Mouse (Mus musculus) E14TG2a.4 (cell line): ENCODE measurements around the gene Art3.

Experiments used
- H3K27me3 ChIP-seq: 2 replicates; pipeline ENCODE4 v1.6.1; 2014; ENCODE audit warnings: low read length, control low read depth; ENCODE audit not compliant: insufficient read depth
- H3K36me3 ChIP-seq: 2 replicates; pipeline ENCODE4 v1.6.1; 2014; ENCODE audit warnings: low read length, control low read depth; ENCODE audit not compliant: insufficient read depth
- H3K4me1 ChIP-seq: replicated peaks from 2 replicates; pipeline ENCODE4 v1.6.1; 2014; ENCODE audit warnings: low read depth, low read length, control low read depth
- H3K4me3 ChIP-seq: replicated peaks from 2 replicates; pipeline ENCODE4 v1.5.1; 2014; ENCODE audit warnings: mild to moderate bottlenecking, low read length
- H3K9me3 ChIP-seq: 2 replicates; pipeline ENCODE4 v1.6.1; 2014; ENCODE audit warnings: low read length, control low read depth
- CTCF ChIP-seq: conservative IDR thresholded peaks from 2 replicates; pipeline ENCODE4 v1.5.1; 2014; ENCODE audit warnings: low read length
- NANOG ChIP-seq: IDR thresholded peaks from 2 replicates; pipeline ENCODE4 v1.6.1; 2014; ENCODE audit warnings: borderline replicate concordance, low read length, mixed read lengths
- POU5F1 ChIP-seq: IDR thresholded peaks from 2 replicates; pipeline ENCODE4 v1.6.1; 2014; ENCODE audit warnings: low read length, borderline replicate concordance

Art3 gene

GRCm38 (mm10) chr5:92381550-92382348 lies 50.1 kb downstream of the Art3 start:
- H3K9me3 ChIP-seq: no peaks in the 10 kb centered on the region
- H3K4me1 ChIP-seq: peaks cover 15% of the 10 kb centered on the region
- no peaks in the 10 kb centered on the region for H3K36me3 ChIP-seq
- TF ChIP-seq CTCF (peak; percentile 65), NANOG (no peak)
- no peaks in the 10 kb centered on the region for H3K27me3 ChIP-seq
- H3K4me3 ChIP-seq: no peak overlapping the region

DNA sequence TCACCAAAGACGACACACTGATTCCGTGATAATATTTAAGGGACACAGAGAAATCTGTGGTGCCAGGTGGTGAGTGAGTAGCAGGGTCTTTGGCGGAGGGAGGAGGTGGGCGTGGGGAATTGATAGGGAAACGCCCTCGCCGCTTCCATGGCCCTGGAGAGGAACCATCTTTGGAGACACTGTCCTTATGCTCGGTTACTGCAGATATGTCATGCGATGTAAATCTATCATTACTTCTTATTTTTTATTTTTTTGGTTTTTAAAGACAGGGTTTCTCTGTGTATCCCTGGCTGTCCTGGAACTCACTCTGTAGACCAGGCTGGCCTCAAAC lies 50.7 kb downstream of the Art3 start:
- Histone ChIP-seq H3K4me3 (no peak overlapping the region), H3K4me1 (peaks cover 11% of the 10 kb centered on the region), H3K27me3 (peaks cover 2% of the 10 kb centered on the region; the same call in 1 of the 2 replicates), H3K9me3 (no peaks in the 10 kb centered on the region), H3K36me3 (no peaks in the 10 kb centered on the region)
- TF ChIP-seq POU5F1 (no peak), NANOG (no peak), CTCF (no peak)

DNA sequence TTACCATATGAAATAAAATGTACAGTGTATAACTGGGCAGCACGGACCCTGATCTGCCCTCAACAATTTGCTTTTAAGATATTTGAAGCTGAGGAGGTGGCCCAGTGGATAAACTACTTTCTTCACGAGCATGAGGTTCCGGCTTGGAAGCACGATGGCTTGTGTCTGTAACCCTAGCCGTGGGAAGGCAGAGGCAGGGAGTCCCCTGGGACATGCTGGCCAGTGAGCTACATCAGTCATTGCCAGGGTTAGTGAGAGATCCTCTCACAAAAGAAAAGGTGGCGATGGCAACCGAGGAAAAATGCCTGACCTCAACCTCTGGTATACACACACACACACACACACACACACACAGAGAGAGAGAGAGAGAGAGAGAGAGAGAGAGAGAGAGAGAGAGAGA lies 52.1 kb downstream of the Art3 start:
- Histone ChIP-seq H3K4me1 (peaks cover 11% of the 10 kb centered on the region), H3K4me3 (no peak overlapping the region), H3K27me3 (peaks cover 8% of the 10 kb centered on the region), H3K36me3 (no peaks in the 10 kb centered on the region), H3K9me3 (no peaks in the 10 kb centered on the region)
- no peak for TF ChIP-seq NANOG
- no peak for TF ChIP-seq CTCF
- no peak for TF ChIP-seq POU5F1

DNA sequence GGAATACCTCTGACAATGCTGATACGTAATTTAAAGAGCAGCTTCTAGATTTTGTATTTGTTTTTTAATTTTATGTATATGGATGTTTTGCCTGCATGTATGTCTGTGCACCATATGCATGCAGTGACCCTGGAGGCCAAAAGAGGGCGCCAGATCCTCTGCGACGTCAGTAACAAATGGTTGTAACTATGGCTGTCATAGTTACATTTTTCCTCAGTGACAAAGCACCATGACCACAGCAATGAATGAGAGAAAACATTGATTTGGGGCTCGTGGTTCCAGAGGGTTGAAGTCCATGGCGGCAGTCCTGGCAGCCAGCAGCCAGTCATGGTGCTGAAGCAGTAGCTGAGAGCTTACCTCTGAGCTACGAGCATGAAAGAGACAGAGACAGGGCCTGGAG lies 53.2 kb downstream of the Art3 start:
- H3K4me3 ChIP-seq: no peak overlapping the region
- no peaks in the 10 kb centered on the region for H3K9me3 ChIP-seq
- peaks cover 19% of the 10 kb centered on the region for H3K27me3 ChIP-seq
- TF ChIP-seq POU5F1: no peak
- TF ChIP-seq CTCF: peak; percentile 95
- TF ChIP-seq NANOG: no peak
- H3K4me1 ChIP-seq: peaks cover 11% of the 10 kb centered on the region
- H3K36me3 ChIP-seq: no peaks in the 10 kb centered on the region

DNA sequence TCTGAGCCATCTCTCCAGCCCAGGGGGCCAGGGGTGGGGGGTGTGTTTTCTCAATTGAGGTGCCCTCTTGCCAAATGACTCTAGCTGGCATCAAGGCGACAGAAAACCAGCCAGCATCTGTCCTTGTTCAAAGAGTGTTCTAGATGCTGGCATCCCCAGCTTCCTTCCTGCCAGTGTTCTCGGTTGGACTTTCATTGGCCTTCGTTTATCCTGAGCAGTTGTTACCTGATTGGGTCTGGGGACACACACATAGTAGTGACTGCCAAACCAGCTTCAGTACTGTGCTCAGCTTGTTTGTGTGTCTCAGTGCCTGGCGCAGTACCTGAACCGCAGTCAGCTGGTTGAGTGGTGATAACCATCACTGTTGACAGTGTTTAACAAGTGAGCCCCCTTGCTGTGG lies 54.5 kb downstream of the Art3 start:
- Histone ChIP-seq H3K27me3 (peaks cover 31% of the 10 kb centered on the region), H3K4me3 (no peak overlapping the region), H3K4me1 (peaks cover 14% of the 10 kb centered on the region), H3K36me3 (no peaks in the 10 kb centered on the region), H3K9me3 (no peaks in the 10 kb centered on the region)
- TF ChIP-seq POU5F1 (no peak), CTCF (no peak), NANOG (no peak)

DNA sequence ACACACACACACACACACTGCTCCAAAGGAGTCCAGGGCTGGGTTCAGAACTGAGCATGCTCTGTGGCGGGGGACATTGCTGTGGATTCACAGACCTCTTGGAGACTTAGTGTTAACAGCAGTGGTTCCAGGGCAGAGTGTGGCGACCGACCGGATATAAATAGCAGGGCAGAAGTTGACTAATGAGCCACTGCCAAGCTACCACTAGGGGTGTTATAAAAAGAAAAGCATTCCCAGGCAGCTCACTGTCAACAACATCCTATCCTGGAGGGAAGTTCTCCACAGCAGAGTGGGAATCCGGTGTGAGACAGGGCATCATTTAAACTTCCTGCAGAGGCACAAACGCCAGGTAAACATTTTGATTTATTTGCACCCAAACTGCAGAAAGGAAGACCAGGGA lies 55.0 kb downstream of the Art3 start:
- Histone ChIP-seq H3K4me3 (no peak overlapping the region), H3K9me3 (no peaks in the 10 kb centered on the region)
- TF ChIP-seq CTCF (peak; percentile 26; the same call in 1 of the 2 replicates), NANOG (no peak)

GRCm38 (mm10) chr5:92387433-92387832 lies 55.8 kb downstream of the Art3 start:
- H3K4me1 ChIP-seq: peaks cover 11% of the 10 kb centered on the region
- no peak for TF ChIP-seq POU5F1
- no peak for TF ChIP-seq NANOG
- no peak for TF ChIP-seq CTCF
- peaks cover 45% of the 10 kb centered on the region for H3K27me3 ChIP-seq
- no peaks in the 10 kb centered on the region for H3K9me3 ChIP-seq
- H3K36me3 ChIP-seq: no peaks in the 10 kb centered on the region
- H3K4me3 ChIP-seq: no peak overlapping the region

More for the DNA sequence above, 55.0 kb downstream of the Art3 start:
- peaks cover 8% of the 10 kb centered on the region for H3K4me1 ChIP-seq
- H3K27me3 ChIP-seq: peaks cover 37% of the 10 kb centered on the region
- H3K36me3 ChIP-seq: no peaks in the 10 kb centered on the region

DNA sequence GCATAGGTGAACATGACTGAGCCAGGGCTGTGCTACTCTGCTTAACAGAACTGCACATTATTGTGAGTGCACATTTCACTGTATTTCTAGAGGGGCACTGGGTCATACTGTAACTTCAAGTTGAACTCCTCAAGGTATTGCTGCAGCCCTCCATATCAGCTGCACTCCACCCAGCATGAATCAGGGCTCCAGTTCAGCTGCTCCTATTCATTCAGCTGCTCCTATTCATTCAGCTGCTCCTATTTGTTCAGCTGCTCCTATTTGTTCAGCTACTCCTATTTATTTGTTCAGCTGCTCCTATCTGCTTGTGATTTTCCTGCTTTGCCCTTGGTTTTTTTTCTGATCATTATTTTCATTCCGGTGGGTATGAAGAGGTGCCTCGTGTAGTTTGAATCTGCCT lies 58.4 kb downstream of the Art3 start:
- no peaks in the 10 kb centered on the region for H3K36me3 ChIP-seq
- H3K4me1 ChIP-seq: peaks cover 21% of the 10 kb centered on the region
- H3K9me3 ChIP-seq: no peaks in the 10 kb centered on the region
- TF ChIP-seq POU5F1 (no peak), CTCF (no peak), NANOG (no peak)
- H3K4me3 ChIP-seq: no peak overlapping the region
- peaks cover 69% of the 10 kb centered on the region for H3K27me3 ChIP-seq

DNA sequence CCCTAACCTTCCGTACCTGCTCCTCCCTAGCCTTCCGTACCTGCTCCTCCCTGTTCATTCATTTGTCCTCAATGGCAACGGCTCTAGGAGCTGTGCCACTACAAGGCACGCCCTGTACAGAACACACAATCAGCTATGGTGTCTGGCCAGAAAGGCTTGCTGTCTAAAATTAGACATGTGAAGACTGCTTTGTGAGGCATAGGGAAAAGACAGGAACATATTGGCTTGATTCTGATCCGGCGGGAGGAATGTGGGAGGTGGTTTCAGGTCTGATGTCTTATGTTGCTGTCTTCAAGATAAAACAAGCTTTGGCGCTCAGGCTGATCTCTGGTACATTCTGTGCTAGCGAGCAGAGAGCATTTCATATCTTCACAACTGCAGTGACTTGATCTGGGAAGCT lies 59.0 kb downstream of the Art3 start:
- H3K4me3 ChIP-seq: no peak overlapping the region
- TF ChIP-seq CTCF (no peak), NANOG (no peak), POU5F1 (no peak)

More for the DNA sequence above, 59.0 kb downstream of the Art3 start:
- Histone ChIP-seq H3K27me3 (peaks cover 71% of the 10 kb centered on the region), H3K9me3 (no peaks in the 10 kb centered on the region), H3K4me1 (peaks cover 21% of the 10 kb centered on the region), H3K36me3 (no peaks in the 10 kb centered on the region)
